Mouse (Mus musculus) thymus, postnatal 10 days (tissue): ENCODE measurements around the gene OR5BS1P.
"Not testable (repeated sequence)": the region's sequence is repeated elsewhere in the genome, so short reads cannot be mapped to it uniquely, and the experiment has no call there.

ENCODE experiments used
- DNase-seq, 2 experiments: peaks; one replicate each; pipeline ENCODE4 v3.0.0; 2021; ENCODE audit warnings: low spot score in 2 of 2

The OR5BS1P gene

DNA sequence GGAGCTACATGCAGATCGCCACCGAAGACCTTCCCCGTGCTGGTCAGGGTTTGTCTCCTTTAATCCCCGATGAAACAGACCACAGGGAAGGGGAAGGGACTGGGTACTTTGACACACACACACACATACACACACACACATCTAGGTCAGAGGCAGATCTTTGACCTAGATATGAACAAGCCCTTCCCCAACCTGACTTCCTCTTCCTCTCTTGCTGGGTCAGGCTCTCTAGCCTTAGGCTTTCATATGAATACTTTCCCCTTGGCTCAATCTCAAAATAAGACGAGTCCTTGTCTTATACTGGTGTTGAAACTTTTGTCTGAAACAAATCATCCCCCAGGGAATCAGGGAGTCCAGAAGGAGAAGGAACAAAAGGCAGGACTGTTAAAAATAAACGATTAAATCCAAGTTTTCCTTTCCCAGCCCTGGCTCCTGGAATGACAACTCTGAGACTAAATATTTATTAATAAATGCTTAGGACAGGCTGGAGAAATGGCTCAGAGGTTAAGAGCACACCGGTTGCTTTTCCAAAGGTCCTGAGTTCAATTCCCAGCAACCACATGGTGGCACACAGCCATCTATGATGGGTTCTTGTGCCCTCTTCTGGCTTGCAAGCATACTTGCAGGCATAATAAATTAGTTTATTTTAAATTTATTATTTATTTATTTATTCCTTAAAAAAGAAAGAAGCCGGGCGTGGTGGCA is 36.7 kb downstream of the OR5BS1P start:
- DNase-seq, result peak; percentile 30 to 40

DNA sequence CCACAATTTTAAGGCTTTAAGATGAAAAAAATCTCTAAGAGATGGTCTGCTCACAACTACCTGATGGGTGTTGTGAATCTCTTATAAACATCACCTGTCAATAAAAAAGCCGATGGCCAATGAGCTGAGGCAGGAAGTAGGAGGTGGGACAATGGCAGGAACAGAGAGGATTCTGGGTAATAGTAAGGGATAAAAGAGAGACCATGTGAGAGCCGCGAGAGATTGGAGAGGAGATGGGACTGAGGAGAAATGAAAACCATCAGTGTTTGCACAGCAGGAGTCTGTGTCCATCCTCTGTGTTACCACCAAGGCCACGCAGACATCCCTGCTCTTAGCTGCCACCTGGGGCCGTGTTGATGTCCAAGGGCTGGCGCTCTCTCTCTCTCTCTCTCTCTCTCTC is 37.6 kb downstream of the OR5BS1P start:
- no peak for DNase-seq

DNA sequence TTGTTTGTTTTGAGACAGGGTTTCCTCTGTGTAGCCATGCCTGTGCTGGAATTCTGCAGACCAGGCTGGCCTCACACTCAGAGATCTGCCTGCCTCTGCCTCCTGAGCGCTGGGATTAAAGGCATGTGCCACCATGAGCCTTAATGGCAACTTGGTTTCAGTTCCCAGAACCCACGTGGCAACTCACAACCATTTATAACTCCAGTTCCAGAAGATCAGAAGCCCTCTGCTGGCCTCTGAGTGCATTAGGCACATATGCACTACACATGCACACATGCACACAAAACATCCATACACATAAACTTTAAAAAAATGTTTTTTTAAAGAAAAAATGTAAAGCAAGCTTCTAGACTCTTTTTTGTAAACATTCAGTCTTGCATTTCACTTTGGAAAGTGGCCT is 39.7 kb downstream of the OR5BS1P start:
- no peak for DNase-seq

DNA sequence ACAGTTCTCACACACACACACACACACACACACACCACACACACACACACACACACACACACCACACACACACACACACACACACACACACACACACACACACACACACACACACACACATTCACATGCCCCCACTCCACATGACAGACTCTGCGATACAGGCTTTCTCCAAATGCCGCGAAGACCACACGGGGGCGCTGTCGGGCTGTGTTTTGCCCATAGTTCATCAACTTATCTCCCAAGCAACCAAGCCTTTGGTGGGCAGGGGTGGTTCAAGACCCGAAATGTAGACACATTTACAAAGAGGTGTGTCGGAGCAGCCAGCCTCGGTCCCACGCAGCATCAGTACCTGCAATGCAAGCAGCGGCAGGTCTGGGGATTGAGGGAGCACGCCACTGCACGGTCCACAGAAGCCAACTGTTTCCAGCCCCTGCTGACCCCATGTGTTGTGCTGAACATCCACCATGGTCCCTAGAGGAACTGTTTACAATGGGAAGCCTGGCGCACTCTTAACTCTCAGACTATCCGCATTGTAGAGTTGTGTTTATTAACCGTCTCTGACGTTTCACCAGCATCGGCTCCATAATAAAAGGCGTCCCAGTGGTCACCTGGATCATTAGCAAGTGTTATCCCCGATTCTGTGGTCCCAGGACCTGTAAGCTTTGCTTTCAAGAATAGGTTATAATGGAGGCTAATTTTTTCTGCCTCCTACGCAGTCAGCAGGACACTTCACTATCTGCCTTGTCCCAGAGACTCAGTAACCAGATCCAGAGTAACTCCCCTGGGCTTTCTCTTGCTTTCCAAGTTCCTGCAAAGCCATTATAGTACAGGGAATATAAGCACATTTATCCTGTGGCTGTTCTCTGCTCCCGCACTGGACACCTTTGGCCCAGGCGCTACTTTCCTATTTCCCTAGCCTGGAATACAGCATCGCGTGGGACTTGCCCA is 41.0 kb downstream of the OR5BS1P start:
- DNase-seq, result peak; percentile 75 to 90

DNA sequence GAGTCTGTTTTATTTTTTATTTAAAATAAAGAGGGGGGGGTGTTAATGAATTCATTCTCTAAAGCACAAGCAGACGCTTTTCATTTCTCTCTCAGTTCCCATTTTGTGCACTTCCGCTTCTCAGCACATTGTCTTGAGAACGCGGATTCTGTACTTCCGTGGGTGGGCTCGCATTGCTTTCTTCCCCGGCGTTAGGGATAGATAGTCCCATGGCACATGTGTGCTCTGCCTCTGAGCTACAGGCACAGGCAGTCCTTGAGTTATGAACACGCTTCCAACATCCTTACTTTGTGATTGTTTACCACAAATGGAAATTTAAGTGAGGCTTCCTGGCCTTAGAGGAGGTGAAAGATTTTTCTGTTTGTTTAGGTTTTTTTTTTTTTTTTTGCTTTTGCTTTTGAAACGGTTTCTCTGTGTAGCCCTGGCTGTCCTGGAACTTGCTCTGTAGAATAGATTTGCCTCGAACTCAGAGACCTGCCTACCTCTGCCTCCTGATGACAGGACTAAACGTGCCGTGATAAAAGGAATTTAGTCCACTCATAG is 41.8 kb downstream of the OR5BS1P start:
- peak; percentile 46 to 50 for DNase-seq

DNA sequence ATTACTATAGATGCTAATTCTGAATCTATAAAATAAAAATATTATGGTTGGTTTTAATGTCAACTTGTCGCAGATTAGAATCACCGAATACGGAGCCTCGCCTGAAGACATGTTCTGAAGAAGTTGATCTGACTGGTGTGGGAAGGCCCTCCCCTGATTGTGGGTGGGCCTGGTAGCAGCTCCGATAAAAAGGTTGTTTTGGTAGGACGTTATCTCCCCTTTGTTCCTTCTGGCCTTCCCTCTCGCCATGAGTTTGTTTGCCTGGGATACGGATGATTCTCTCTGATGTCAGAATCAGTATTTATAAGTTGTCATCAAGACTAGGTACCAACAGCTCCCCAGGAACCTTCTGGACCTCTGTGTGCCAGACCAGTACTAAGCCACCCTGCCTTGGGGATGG is 42.5 kb downstream of the OR5BS1P start:
- DNase-seq, result no peak

DNA sequence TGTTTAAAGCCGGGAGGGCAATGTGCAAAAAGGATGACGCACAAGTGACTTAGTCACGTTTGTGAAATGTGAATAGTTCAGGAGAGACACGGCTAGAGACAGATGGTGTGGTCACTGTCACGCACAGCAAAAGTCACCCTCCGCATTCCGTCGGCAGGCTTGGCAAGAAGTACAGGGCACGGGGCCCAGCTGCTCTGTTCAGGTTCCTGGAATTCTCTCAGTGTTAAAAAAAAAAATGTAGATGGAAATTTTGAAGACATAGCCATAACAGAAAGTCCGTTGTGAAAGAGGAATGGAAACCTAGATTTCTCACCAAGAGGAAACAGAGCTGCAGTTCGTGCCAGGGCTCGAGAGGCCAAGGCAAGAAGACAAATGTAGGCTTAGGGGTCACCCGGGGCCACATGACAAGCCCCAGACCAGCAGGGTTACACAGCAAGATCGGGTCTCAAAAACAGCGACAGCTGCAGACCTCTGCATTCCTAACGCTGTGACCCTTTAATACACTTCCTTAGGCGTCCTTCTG is 43.2 kb downstream of the OR5BS1P start:
- no peak for DNase-seq

DNA sequence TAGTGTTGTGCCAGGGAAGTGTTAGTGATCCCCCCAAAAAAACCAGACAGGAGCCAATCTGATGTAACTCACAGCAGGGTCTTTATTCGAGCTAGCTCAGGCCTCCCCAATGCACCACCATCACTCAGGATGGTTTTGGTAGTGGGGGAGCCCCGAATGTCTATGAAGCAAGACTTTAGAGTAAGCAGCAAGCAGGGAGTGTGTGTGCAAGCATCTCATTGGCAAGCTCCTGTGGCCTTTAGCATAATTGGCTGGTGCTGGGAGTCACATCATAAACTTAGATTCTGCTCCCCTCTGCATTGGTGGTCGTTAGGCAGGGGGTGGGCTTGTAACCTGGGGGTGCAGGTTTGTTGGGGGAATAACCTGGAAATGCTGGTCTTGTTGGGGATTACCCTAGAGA is 44.0 kb downstream of the OR5BS1P start:
- DNase-seq, result not testable (repeated sequence)

DNA sequence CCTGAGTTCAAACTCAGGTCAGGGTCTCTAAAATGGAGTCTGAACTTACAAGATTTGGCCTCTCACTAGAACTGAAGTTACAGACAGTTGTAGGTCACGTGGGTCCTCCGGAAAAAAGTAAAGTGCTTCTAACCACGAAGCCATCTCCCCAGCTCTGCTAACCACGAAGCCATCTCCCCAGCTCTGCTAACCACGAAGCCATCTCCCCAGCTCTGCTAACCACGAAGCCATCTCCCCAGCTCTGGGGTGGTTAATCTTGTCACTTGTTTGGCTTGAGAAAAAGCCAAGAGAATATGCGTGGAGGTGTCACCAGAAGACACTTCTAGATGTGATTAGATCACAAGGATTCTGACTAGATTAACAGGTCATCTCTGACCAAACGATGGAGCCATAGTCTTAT is 44.5 kb downstream of the OR5BS1P start:
- DNase-seq, result peak; percentile 42 to 63

DNA sequence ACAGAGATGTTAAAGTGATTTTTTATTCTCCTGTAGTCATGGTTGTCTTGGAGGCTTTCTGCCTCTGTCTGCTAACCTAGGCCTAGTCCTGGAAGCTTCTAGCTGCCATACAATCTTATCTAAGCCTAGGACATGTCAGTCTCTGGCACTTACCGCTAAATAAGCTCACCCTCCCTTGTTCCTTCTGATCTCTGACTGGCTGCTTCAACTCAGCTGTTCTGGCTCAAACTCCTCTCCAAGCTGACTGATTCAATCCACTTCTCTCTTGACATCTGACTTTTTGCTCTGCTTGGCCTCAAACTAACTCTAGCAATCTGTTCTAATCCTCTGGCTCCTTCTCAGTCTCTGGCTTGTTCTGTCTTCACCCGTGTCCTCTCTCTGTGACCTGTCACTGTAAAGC is 45.1 kb downstream of the OR5BS1P start:
- DNase-seq, result not testable (repeated sequence)

DNA sequence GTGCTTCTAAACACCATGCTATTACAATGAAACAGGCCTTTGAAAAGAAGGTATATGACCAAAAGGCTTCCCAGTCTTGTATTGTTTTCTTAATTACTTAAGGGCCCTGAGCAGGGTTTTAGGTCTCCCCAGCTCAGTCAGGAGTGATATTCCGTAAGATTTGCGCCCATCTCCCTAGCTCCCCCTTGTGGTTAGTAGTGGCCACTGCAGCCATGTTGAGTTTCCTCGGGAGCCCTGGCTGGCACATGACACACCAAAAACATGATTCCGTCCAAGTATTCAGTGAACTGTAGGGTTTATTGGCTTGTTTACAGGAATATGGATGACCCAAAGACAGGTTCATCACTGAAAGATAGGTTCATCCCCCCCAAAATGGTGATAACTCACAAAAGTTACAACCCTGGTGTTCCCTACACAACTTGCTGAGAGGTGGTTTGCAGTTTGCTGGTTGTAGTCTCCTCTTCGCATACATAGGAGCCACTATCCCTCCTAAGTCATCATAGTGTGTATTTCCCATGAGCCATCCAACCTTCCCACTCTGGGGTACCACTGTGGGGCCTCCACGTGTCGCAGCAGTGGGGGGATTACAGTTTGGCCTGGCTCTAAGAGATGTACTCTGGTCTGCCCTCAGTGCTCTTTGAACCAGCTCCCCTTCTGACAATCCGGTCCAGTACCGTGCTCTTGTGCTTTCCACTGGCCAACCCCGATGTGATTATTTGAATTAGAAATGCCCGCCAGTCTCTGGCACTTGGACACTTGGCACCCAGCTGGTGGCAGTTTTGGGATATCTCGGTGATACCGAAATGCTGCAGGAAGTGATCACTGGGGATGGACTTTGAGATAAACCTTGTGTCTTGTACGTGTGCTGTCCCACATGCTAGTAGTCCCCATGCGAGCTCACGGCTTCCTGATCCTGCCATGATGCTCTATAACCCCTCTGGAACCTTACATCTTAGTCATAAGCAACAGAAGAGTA is 48.0 kb downstream of the OR5BS1P start:
- DNase-seq, result peak in 1 of 2 experiments; percentile 67

DNA sequence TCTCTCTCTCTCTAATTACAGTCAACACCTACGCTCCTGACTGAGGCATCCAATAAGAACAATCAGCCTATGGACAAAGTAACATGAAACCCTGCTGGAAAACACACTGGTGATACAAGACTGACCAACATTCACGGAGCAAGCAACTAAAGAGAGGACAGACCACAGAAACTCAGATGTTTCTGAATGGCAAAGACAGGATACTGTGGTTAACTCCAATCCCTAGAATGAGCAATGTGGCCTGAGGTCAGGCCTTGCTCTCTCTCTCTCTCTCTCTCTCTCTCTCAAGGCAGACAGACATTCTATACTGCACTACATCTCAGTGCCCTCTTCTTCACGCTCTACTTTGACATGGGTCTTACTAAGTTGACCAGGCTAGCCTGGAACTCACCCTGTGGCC is 51.5 kb downstream of the OR5BS1P start:
- DNase-seq, result no peak

DNA sequence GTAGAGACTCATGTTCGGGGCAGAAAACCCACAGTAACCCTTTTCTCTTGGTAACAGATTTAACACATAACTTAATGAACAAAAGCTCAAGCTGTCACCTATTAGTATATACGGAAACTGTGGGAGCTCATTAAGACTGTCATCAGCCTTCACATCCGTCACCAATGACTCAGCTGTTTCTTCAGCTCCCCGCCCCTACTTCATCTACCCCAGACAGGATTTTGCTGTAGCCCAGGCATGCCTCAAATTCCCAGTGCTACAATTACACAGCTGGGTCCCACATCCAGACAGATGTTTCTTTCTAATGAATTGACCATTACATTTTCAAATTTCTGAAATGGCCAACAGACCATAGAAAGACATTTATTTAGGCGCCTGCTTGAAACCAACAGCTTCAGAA is 56.4 kb downstream of the OR5BS1P start:
- no peak for DNase-seq

DNA sequence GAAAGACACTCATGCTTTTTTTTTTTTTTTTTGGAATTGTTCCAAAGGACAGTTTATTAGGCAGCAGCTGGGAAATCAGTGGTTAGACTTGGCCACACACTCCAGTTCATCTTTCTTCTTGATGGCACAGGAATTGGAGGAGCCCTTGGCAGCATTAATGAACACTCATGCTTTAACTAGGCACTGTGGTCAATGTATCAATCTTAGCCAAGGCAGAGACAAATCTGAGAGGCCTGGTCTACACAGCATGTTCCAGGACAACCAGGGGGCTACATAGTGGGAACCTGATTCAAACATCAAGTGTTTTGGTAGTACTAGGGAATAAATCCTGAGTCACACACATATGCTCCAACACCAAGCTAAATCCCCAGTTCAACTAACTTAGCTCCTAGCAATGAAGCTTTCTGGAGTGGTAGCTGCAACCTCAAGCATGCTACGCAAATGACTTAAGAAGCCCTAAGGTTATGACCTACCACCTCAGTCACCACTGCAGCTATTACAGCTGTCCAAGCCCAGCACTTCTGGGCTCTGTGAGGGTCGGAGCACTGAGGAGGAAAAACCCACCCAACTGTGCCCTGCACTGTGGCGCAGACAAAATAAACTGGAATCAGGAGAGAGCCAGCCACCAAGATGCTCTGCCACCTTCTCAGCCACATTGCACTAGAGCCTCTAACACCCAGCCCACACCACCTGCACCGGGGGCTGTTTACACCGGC is 57.5 kb downstream of the OR5BS1P start:
- DNase-seq, result no peak

DNA sequence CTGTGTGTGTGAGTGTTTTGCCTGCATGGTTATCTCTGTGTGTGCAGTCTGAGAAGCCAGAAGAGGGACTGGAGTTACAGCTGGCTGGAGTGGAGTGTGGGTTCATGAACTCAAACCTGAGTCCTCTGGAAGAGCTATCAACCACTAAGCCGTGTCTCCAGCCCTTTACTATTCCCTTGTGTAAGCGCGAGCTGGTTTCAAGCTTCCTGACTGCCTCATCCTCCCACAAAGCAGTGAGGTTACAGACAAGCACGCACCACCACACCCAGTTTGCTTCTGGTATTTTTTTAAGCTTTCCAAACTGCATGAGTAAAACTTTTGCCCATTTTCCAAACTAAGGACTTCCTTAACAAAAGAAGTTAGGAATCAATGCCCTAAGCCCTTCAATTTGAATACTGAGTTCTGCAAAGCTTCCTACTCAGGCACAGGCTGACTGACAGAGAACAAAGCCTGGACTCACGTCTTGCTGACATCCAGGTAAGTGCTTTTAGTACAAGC is 58.4 kb downstream of the OR5BS1P start:
- no peak for DNase-seq
